Mouse (Mus musculus) CH12.LX (cell line): ENCODE data around the gene Ap2a2. TPM values are rescaled to one million over a fixed set of nuclear protein-coding genes. Genes with fewer than 3 reads are reported as not detected.

ENCODE experiments used
- DNase-seq: peaks from one replicate; pipeline ENCODE4 v3.0.0-alpha.2; 2013; ENCODE audit errors: extremely low read depth
- H3K27ac ChIP-seq: 2 replicates; pipeline ENCODE4 v1.5.1; 2012; ENCODE audit warnings: low read depth, mild to moderate bottlenecking, control low read depth, moderate library complexity; ENCODE audit not compliant: insufficient read depth
- H3K27me3 ChIP-seq: replicated peaks from 2 replicates; pipeline ENCODE3; 2012; ENCODE audit warnings: inconsistent platforms
- H3K36me3 ChIP-seq, 2 experiments: replicated peaks in 1 of 2; 2 replicates each; pipeline versions ENCODE3 to v1.6.1; 2012; ENCODE audit warnings: inconsistent platforms in 1 of 2, low read length in 1 of 2, mild to moderate bottlenecking in 1 of 2, mixed read lengths in 1 of 2, moderate library complexity in 1 of 2; ENCODE audit not compliant: control insufficient read depth in 1 of 2, insufficient read depth in 1 of 2
- H3K4me1 ChIP-seq, 2 experiments: 2 replicates each; pipeline ENCODE4 v1.6.1; 2012; ENCODE audit warnings: inconsistent platforms in 1 of 2, moderate library complexity in 1 of 2; ENCODE audit not compliant: insufficient read depth in 2 of 2, control insufficient read depth in 1 of 2
- H3K4me2 ChIP-seq: 2 replicates; pipeline ENCODE4 v1.6.1; 2012; ENCODE audit warnings: low read depth, mild to moderate bottlenecking, control low read depth; ENCODE audit not compliant: poor library complexity, insufficient read depth, severe bottlenecking
- H3K4me3 ChIP-seq, 3 experiments: fragments of 150-350 bp in 1 of 3; sonication (generic) in 1 of 3; replicated peaks in 1 of 3; 2 replicates each; pipeline versions ENCODE3 to v1.5.1; 2011 to 2012; ENCODE audit warnings: low read depth in 2 of 3, low read length in 2 of 3, mild to moderate bottlenecking in 2 of 3, moderate library complexity in 2 of 3, control low read depth in 1 of 3, improper control_type of control experiment in 1 of 3, inconsistent platforms in 1 of 3, mixed read lengths in 1 of 3; ENCODE audit not compliant: poor library complexity in 1 of 3
- H3K79me2 ChIP-seq: replicated peaks from 2 replicates; pipeline ENCODE4 v1.6.1; 2012; ENCODE audit warnings: mild to moderate bottlenecking, moderate library complexity; ENCODE audit not compliant: control insufficient read depth, poor library complexity, insufficient read depth, severe bottlenecking; ENCODE audit errors: extremely low read depth
- H3K9ac ChIP-seq: 2 replicates; pipeline ENCODE4 v1.6.1; 2012; ENCODE audit warnings: low read depth, mild to moderate bottlenecking, control low read depth, moderate library complexity; ENCODE audit not compliant: insufficient read depth
- H3K9me3 ChIP-seq: replicated peaks from 2 replicates; pipeline ENCODE3; 2012; ENCODE audit warnings: low read length, inconsistent platforms, mixed read lengths
- BHLHE40 ChIP-seq: IDR thresholded peaks from 2 replicates; pipeline ENCODE4 v1.6.1; 2011; ENCODE audit warnings: mild to moderate bottlenecking, low read depth, low read length, improper control_type of control experiment
- CHD2 ChIP-seq: IDR thresholded peaks from 2 replicates; pipeline ENCODE4 v1.6.1; 2011; ENCODE audit warnings: low read length, improper control_type of control experiment
- CTCF ChIP-seq, 2 experiments: IDR thresholded peaks in 1 of 2; conservative IDR thresholded peaks in 1 of 2; 2 replicates each; pipeline ENCODE4 v1.5.1; 2011 to 2012; ENCODE audit warnings: low read depth in 2 of 2, low read length in 2 of 2, improper control_type of control experiment in 1 of 2, inconsistent platforms in 1 of 2, mild to moderate bottlenecking in 1 of 2, moderate library complexity in 1 of 2
- ETS1 ChIP-seq: conservative IDR thresholded peaks from 2 replicates; pipeline ENCODE4 v1.6.1; 2012; ENCODE audit warnings: low read depth, mild to moderate bottlenecking, inconsistent platforms, low read length, improper control_type of control experiment, moderate library complexity
- GABPA ChIP-seq: IDR thresholded peaks from 2 replicates; pipeline ENCODE4 v1.6.1; 2012; ENCODE audit warnings: low read depth, low read length, improper control_type of control experiment, inconsistent platforms; ENCODE audit not compliant: insufficient replicate concordance
- JUN ChIP-seq: IDR thresholded peaks from 2 replicates; pipeline ENCODE4 v1.6.1; 2011; ENCODE audit warnings: low read depth, mild to moderate bottlenecking, low read length, improper control_type of control experiment, moderate library complexity; ENCODE audit not compliant: insufficient read depth
- JUND ChIP-seq: conservative IDR thresholded peaks from 2 replicates; pipeline ENCODE4 v1.6.1; 2011; ENCODE audit warnings: low read depth, low read length, improper control_type of control experiment
- KAT2A ChIP-seq: IDR thresholded peaks from 2 replicates; pipeline ENCODE4 v1.6.1; 2012; ENCODE audit warnings: low read length, improper control_type of control experiment, inconsistent platforms; ENCODE audit not compliant: insufficient replicate concordance
- MAX ChIP-seq: IDR thresholded peaks from 2 replicates; pipeline ENCODE4 v1.6.1; 2011; ENCODE audit warnings: low read length, improper control_type of control experiment
- MEF2A ChIP-seq: IDR thresholded peaks from 2 replicates; pipeline ENCODE4 v1.6.1; 2014; ENCODE audit warnings: low read depth, mild to moderate bottlenecking, inconsistent platforms, low read length, improper control_type of control experiment, borderline replicate concordance
- MXI1 ChIP-seq: IDR thresholded peaks from 2 replicates; pipeline ENCODE4 v1.6.1; 2011; ENCODE audit warnings: mild to moderate bottlenecking, low read depth, low read length, improper control_type of control experiment
- MYC ChIP-seq: IDR thresholded peaks from 2 replicates; pipeline ENCODE4 v1.6.1; 2011; ENCODE audit warnings: low read depth, mild to moderate bottlenecking, improper control_type of control experiment, low read length
- NELFE ChIP-seq: IDR thresholded peaks from 2 replicates; pipeline ENCODE4 v1.6.1; 2011; ENCODE audit warnings: low read depth, low read length, improper control_type of control experiment
- NRF1 ChIP-seq: IDR thresholded peaks from 2 replicates; pipeline ENCODE4 v1.6.1; 2014; ENCODE audit warnings: low read depth, mild to moderate bottlenecking, inconsistent platforms, low read length, improper control_type of control experiment, moderate library complexity
- PAX5 ChIP-seq: IDR thresholded peaks from 2 replicates; pipeline ENCODE4 v1.6.1; 2012; ENCODE audit warnings: low read length, inconsistent platforms, mixed read lengths
- POLR2AphosphoS2 ChIP-seq: IDR thresholded peaks from 2 replicates; pipeline ENCODE4 v1.6.1; 2011; ENCODE audit warnings: low read depth, low read length, improper control_type of control experiment
- RAD21 ChIP-seq: IDR thresholded peaks from 2 replicates; pipeline ENCODE4 v1.6.1; 2011; ENCODE audit warnings: low read depth, mild to moderate bottlenecking, low read length, improper control_type of control experiment, moderate library complexity
- TBP ChIP-seq: conservative IDR thresholded peaks from 2 replicates; pipeline ENCODE4 v1.6.1; 2011; ENCODE audit warnings: low read depth, low read length, improper control_type of control experiment
- TCF12 ChIP-seq: IDR thresholded peaks from 2 replicates; pipeline ENCODE4 v1.6.1; 2014; ENCODE audit warnings: low read depth, mild to moderate bottlenecking, inconsistent platforms, low read length, improper control_type of control experiment
- ZC3H11A ChIP-seq: IDR thresholded peaks from 2 replicates; pipeline ENCODE4 v1.6.1; 2012; ENCODE audit warnings: low read depth, mild to moderate bottlenecking, inconsistent platforms, low read length, improper control_type of control experiment
- ZKSCAN1 ChIP-seq: IDR thresholded peaks from 2 replicates; pipeline ENCODE4 v1.6.1; 2012; ENCODE audit warnings: low read depth, inconsistent platforms, low read length, improper control_type of control experiment, borderline replicate concordance
- ZMIZ1 ChIP-seq: IDR thresholded peaks from 2 replicates; pipeline ENCODE4 v1.6.1; 2012; ENCODE audit warnings: low read depth, mild to moderate bottlenecking, inconsistent platforms, low read length, improper control_type of control experiment
- dilution Hi-C: fragments of 300-500 bp; cut with MboI; formaldehyde crosslinking; loops from 2 replicates; pipeline ENCODE4 v1.14.3; 2020; ENCODE audit warnings: low sequenced_read_pairs; ENCODE audit not compliant: extremely low pct_unique_long_range_greater_than_20kb, extremely low pct_ligation_motif_present
- in situ Hi-C: fragments of 300-500 bp; cut with MboI; formaldehyde crosslinking; loops from 3 replicates; pipeline ENCODE4 v1.14.3; 2019; ENCODE audit warnings: low sequenced_read_pairs, low pct_ligation_motif_present, low pct_unique_long_range_greater_than_20kb, mixed read lengths
- polyA plus RNA-seq: library from polyadenylated mRNA; unstranded; fragments of >175 nt; gene quantifications from 2 replicates; pipeline ENCODE4 v1.2.1, GENCODE M21; 2012; ENCODE audit warnings: low read depth; ENCODE audit not compliant: insufficient read length
- total RNA-seq, 2 experiments: library from RNA; depleted of rRNA; stranded (reverse); fragments of 300-350 nt in 1 of 2; fragments of >200 nt in 1 of 2; gene quantifications; 2 replicates each; pipeline ENCODE4 v1.2.3; 2012 to 2014

The Ap2a2 gene
- total and polyA plus RNA-seq, 3 experiments, result 30.0 to 50.7 (median 43.1) TPM

- no peak overlapping the region for H3K4me2 ChIP-seq
- no peak for DNase-seq
- no peak overlapping the region for H3K9ac ChIP-seq
- H3K36me3 ChIP-seq, result peaks cover 37 to 74% of the 10 kb centered on the region in 2 experiments
- no peaks in the 10 kb centered on the region for H3K27me3 ChIP-seq
- H3K4me3 ChIP-seq, result no peak overlapping the region
- in situ Hi-C loops (no loop called here), dilution Hi-C loops (no loop called here)
- no peaks in the 10 kb centered on the region for H3K4me1 ChIP-seq
- no peaks in the 10 kb centered on the region for H3K79me2 ChIP-seq
- H3K9me3 ChIP-seq, result no peaks in the 10 kb centered on the region
- no peak overlapping the region for H3K27ac ChIP-seq
- TF ChIP-seq MAX, result no peak
- no peak for TF ChIP-seq TCF12
- TF ChIP-seq MEF2A, result no peak
- TF ChIP-seq CTCF (conservative IDR thresholded peaks at IDR 0.05 in 1 of 2, IDR thresholded peaks at IDR 0.05 in 1 of 2; ENCODE audit: low read depth in 2 of 2, low read length in 2 of 2), result no peak
- TF ChIP-seq CHD2, result no peak
- no peak for TF ChIP-seq ETS1
- TF ChIP-seq JUN, result no peak
- no peak for TF ChIP-seq POLR2AphosphoS2
- TF ChIP-seq NELFE, result no peak
- no peak for TF ChIP-seq RAD21
- TF ChIP-seq TBP, result no peak
- no peak for TF ChIP-seq JUND
- no peak for TF ChIP-seq MXI1
- TF ChIP-seq MYC, result no peak
- no peak for TF ChIP-seq ZKSCAN1
- no peak for TF ChIP-seq BHLHE40
- no peak for TF ChIP-seq GABPA
These were observed 35.0 kb downstream of the Ap2a2 start for GRCm38 (mm10) chr7:141596971-141597370.

- no peak overlapping the region for H3K9ac ChIP-seq
- no peak overlapping the region for H3K27ac ChIP-seq
- H3K79me2 ChIP-seq, result no peaks in the 10 kb centered on the region
- H3K36me3 ChIP-seq, result peaks cover 43 to 77% of the 10 kb centered on the region in 2 experiments
- H3K4me2 ChIP-seq, result no peak overlapping the region
- in situ Hi-C loops, result no loop called here
- dilution Hi-C loops, result no loop called here
- H3K4me1 ChIP-seq, result no peaks in the 10 kb centered on the region
- no peaks in the 10 kb centered on the region for H3K9me3 ChIP-seq
- H3K27me3 ChIP-seq, result no peaks in the 10 kb centered on the region
- DNase-seq, result no peak
- no peak for TF ChIP-seq MYC
- no peak for TF ChIP-seq ZMIZ1
- no peak for TF ChIP-seq ZKSCAN1
- TF ChIP-seq PAX5, result no peak
- TF ChIP-seq ZC3H11A, result no peak
- TF ChIP-seq POLR2AphosphoS2, result no peak
- no peak for TF ChIP-seq NRF1
- no peak for TF ChIP-seq TBP
- no peak for TF ChIP-seq KAT2A
- no peak overlapping the region for H3K4me3 ChIP-seq
These were observed 35.6 kb downstream of the Ap2a2 start for GRCm38 (mm10) chr7:141597563-141597962.
